Mouse (Mus musculus) lung, adult 2 months (tissue): Measurements from ENCODE around the gene Pfkfb3.

Experiments used
- CTCF ChIP-seq: fragments of 200-500 bp; IDR thresholded peaks from 2 replicates; pipeline ENCODE4 v1.5.1; 2011; ENCODE audit warnings: mild to moderate bottlenecking, low read length, control low read depth; ENCODE audit not compliant: insufficient read depth
- POLR2A ChIP-seq: fragments of 200-500 bp; IDR thresholded peaks from 2 replicates; pipeline ENCODE4 v1.6.1; 2011; ENCODE audit warnings: low read depth, mild to moderate bottlenecking, control low read depth, low read length, borderline replicate concordance; ENCODE audit errors: extremely low read depth

DNA sequence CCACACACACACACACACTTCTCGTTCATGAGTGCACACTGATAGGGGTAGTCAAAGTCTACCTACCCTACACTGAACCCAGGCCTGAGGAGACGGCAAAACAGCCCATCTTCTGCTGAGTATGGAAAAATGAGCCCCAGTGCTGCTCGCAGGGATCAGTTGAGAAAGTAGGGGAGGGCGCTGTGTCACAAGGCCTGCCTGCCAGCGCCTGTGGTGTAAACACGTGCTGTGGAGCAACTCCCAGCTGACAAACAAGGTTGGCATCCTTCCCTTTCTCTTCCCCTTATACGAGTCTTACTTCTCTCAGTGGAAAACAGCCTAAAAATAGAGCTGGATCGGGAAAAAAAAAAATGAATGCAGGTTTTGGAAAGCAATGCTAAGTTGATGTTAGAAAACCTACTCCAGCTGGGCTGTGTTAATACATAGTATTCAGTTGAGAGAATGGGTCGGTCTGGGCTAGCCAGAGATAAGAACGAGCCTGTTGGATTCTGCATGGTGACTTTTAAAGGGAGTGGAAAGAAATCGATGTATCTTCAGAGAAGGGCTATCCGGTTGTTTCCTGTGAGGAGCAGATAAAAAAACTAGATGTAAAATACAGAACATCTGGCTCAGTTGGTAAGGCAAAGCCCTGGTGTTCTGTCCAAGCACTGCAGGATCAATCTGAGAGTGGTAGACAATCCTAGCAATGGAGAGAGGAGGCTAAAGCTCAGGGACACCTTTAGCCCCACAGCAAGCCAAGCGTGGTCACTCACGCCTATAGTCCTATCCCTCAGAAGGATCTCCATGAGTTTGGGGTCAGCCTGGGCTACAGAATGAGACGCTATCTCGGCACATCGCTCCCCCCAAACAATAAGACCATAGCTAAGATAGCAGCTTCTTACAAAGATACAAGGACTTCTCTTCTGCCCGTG is 40.6 kb downstream of the Pfkfb3 start:
- no peak for TF ChIP-seq POLR2A
- no peak for TF ChIP-seq CTCF
